In the genomic region with DNA sequence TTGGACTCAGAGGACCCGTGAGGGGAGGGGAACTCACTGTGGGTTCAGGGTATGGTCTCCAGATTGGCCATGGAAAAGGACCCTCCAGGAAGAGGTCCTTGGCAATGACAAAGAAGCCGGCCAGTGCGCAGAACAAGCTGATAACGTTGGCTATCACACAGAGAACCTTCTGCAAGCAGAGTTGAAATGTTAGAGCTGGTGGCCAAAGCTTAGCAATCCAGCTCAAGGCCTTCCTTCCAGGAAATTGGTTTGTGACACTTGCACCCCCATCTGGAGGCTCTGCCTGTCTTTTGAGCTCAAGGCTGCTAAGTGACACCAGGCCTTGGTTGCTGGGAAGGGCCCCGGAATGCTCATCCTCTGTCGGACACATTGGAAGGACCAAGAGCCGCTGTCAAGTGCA, we compare ENCODE assay signal across 33 mouse cellular contexts. TPM values are rescaled to one million over a fixed set of nuclear protein-coding genes. Genes with fewer than 3 reads are reported as not detected.
DNase-seq lines count a peak whose midpoint lies in the region; ATAC-seq lines count a peak whose summit lies in the region.
"Had no signal": no experiment of that assay in that cellular context is flagged by ENCODE, and none has a peak within 500 bp of the region (broad histone marks: within the 10 kb centered on the region; RNA-seq: fewer than 3 reads in every experiment).

No protein-coding gene starts in this region.

- peak; percentile 82 for DNase-seq in adrenal gland, adult 8-10 months
- no peak for DNase-seq in adrenal gland, postnatal 25 days
- peak; percentile 57 for DNase-seq in ovary, adult 18-20 months (ENCODE audit: low spot score)
- no peak for DNase-seq in ovary, postnatal 14 days (ENCODE audit: low spot score)
- DNase-seq in adrenal gland, postnatal 10 days = peak; percentile 43
- peak; percentile 60 for DNase-seq in adrenal gland, postnatal 14 days
- no peak for DNase-seq in urinary bladder, postnatal 10 days (ENCODE audit: low spot score)
- DNase-seq: cerebellum, adult 11 months; cerebellum, adult 2 months; cerebellum, adult 9-11 months; cerebellum, postnatal 25 days; gastrocnemius, postnatal 10 days; gastrocnemius, postnatal 36 days had no signal

- H3K27ac ChIP-seq in forebrain, embryonic 16.5 days (ENCODE audit: low read length) = no peak overlapping the region
- H3K27ac ChIP-seq: embryonic facial prominence, embryonic 10.5 days; embryonic facial prominence, embryonic 13.5 days; forebrain, embryonic 12.5 days; forebrain, embryonic 15.5 days; heart, embryonic 15.5 days; hindbrain, embryonic 12.5 days; hindbrain, embryonic 15.5 days had no signal

- no peak for ATAC-seq in forebrain, embryonic 16.5 days
- ATAC-seq: CD4-positive, CD25-positive, alpha-beta regulatory T cell, adult 4 months; forebrain, embryonic 15.5 days; intestine, postnatal 0 days had no signal

- WGBS in forebrain, embryonic 16.5 days = 92% methylated on average over 7 of the region's 7 CpGs

- no peaks in the 10 kb centered on the region for H3K27me3 ChIP-seq in forebrain, embryonic 16.5 days (replicated peaks; ENCODE audit: control insufficient read depth, insufficient read depth, low read length)
- H3K27me3 ChIP-seq: forebrain, embryonic 15.5 days; hindbrain, embryonic 15.5 days had no signal

- no peak overlapping the region for H3K9ac ChIP-seq in forebrain, embryonic 16.5 days (replicated peaks; ENCODE audit: low read depth, low read length)
- H3K9ac ChIP-seq: embryonic facial prominence, embryonic 13.5 days; forebrain, embryonic 12.5 days; forebrain, embryonic 15.5 days; heart, embryonic 12.5 days; heart, embryonic 15.5 days; hindbrain, embryonic 12.5 days; hindbrain, embryonic 15.5 days had no signal

- H3K4me1 ChIP-seq in forebrain, embryonic 16.5 days (replicated peaks; ENCODE audit: control insufficient read depth, insufficient read depth, low read length) = no peaks in the 10 kb centered on the region
- H3K4me1 ChIP-seq: embryonic facial prominence, embryonic 10.5 days; embryonic facial prominence, embryonic 13.5 days; forebrain, embryonic 12.5 days; forebrain, embryonic 15.5 days; heart, embryonic 12.5 days; heart, embryonic 15.5 days; hindbrain, embryonic 12.5 days; hindbrain, embryonic 15.5 days had no signal

- H3K9me3 ChIP-seq in forebrain, embryonic 16.5 days (ENCODE audit: control insufficient read depth, low read length) = no peaks in the 10 kb centered on the region
- H3K9me3 ChIP-seq: forebrain, embryonic 15.5 days; heart, embryonic 12.5 days; heart, embryonic 15.5 days; hindbrain, embryonic 15.5 days had no signal

- no peaks in the 10 kb centered on the region for H3K36me3 ChIP-seq in forebrain, embryonic 16.5 days (ENCODE audit: control insufficient read depth, insufficient read depth)
- H3K36me3 ChIP-seq: embryonic facial prominence, embryonic 10.5 days; embryonic facial prominence, embryonic 13.5 days; forebrain, embryonic 12.5 days; forebrain, embryonic 15.5 days; heart, embryonic 12.5 days; heart, embryonic 15.5 days; hindbrain, embryonic 12.5 days; hindbrain, embryonic 15.5 days had no signal

- H3K4me3 ChIP-seq in forebrain, embryonic 16.5 days (replicated peaks; ENCODE audit: low read length) = no peak overlapping the region
- H3K4me3 ChIP-seq: embryonic facial prominence, embryonic 10.5 days; embryonic facial prominence, embryonic 13.5 days; erythroblast, embryonic 14.5 days; forebrain, embryonic 12.5 days; forebrain, embryonic 15.5 days; heart, embryonic 12.5 days; heart, embryonic 15.5 days; hindbrain, embryonic 12.5 days; hindbrain, embryonic 15.5 days had no signal

- no peak overlapping the region for H3K4me2 ChIP-seq in forebrain, embryonic 16.5 days (ENCODE audit: low read length)
- H3K4me2 ChIP-seq: embryonic facial prominence, embryonic 13.5 days; forebrain, embryonic 12.5 days; forebrain, embryonic 15.5 days; heart, embryonic 12.5 days; heart, embryonic 15.5 days; hindbrain, embryonic 12.5 days; hindbrain, embryonic 15.5 days had no signal

RNA-seq across cellular contexts. Expression of gene Ms4a10, which starts 8.7 kb away (rescaled TPM):
- 10 to 100 TPM in 2 of 4 experiments, 1 to 10 TPM in 1, not detected in 1; 1.1 to 60.0 (median 24.4) TPM for total RNA-seq in adrenal gland, adult 8-10 months (2022)
- 30.9 and 39.3 TPM in 2 replicates for total RNA-seq in adrenal gland, postnatal 25 days (2021)
- 1 to 10 TPM; 2.8 to 3.9 TPM for total RNA-seq in adrenal gland, postnatal 10 days (2021)
- 4.4 and 8.0 TPM in 2 replicates for total RNA-seq in adrenal gland, postnatal 14 days (2021)
- polyA plus RNA-seq in forebrain, embryonic 16.5 days (2015; fragmentation: Nextera tagmentation; extraction: Ambion mirVana) = not detected in 2 replicates
- total RNA-seq: common myeloid progenitor, adult 5-6 weeks; gastrocnemius, adult 18-20 months; gastrocnemius, postnatal 10 days; gastrocnemius, postnatal 36 days; granulocyte monocyte progenitor cell, adult 5-6 weeks; heart, postnatal 14 days; hematopoietic stem cell, adult 5-6 weeks; MEL had no signal
- polyA plus RNA-seq: C2C12; CD4-positive, CD25-positive, alpha-beta regulatory T cell, adult 4 months; cerebellum, adult 2 months; embryonic facial prominence, embryonic 10.5 days; embryonic facial prominence, embryonic 13.5 days; erythroblast, embryonic 14.5 days; forebrain, embryonic 12.5 days; forebrain, embryonic 15.5 days; heart, embryonic 12.5 days; heart, embryonic 15.5 days; hindbrain, embryonic 12.5 days; hindbrain, embryonic 15.5 days had no signal

RNA-seq across cellular contexts. Expression of gene Ccdc86, which starts 16.7 kb away (rescaled TPM):
- total RNA-seq in adrenal gland, adult 8-10 months (2022) = 10 to 100 TPM; 13.6 to 20.2 (median 17.0) TPM
- total RNA-seq in adrenal gland, postnatal 25 days (2021) = 14.5 and 16.7 TPM in 2 replicates
- total RNA-seq in adrenal gland, postnatal 10 days (2021) = 10 to 100 TPM; 11.2 to 14.4 TPM
- total RNA-seq in adrenal gland, postnatal 14 days (2021) = 13.6 and 14.2 TPM in 2 replicates
- 18.8 TPM in 2 replicates for polyA plus RNA-seq in forebrain, embryonic 16.5 days (2015; fragmentation: Nextera tagmentation; extraction: Ambion mirVana)

RNA-seq across cellular contexts. Expression of gene Ms4a15, which starts 27.3 kb away (rescaled TPM):
- not detected for total RNA-seq in adrenal gland, adult 8-10 months (2022)
- not detected in 2 replicates for total RNA-seq in adrenal gland, postnatal 25 days (2021)
- not detected for total RNA-seq in adrenal gland, postnatal 10 days (2021)
- total RNA-seq in adrenal gland, postnatal 14 days (2021) = not detected in 2 replicates
- polyA plus RNA-seq in forebrain, embryonic 16.5 days (2015; fragmentation: Nextera tagmentation; extraction: Ambion mirVana) = 0.51 and 0.87 TPM in 2 replicates
- total RNA-seq: common myeloid progenitor, adult 5-6 weeks; gastrocnemius, adult 18-20 months; gastrocnemius, postnatal 10 days; gastrocnemius, postnatal 36 days; granulocyte monocyte progenitor cell, adult 5-6 weeks; heart, postnatal 14 days; hematopoietic stem cell, adult 5-6 weeks; MEL had no signal
- polyA plus RNA-seq: C2C12; embryonic facial prominence, embryonic 10.5 days; embryonic facial prominence, embryonic 13.5 days; erythroblast, embryonic 14.5 days; forebrain, embryonic 12.5 days; heart, embryonic 12.5 days; heart, embryonic 15.5 days; hindbrain, embryonic 12.5 days had no signal

RNA-seq across cellular contexts. Expression of gene Ptgdr2, which starts 28.8 kb away (rescaled TPM):
- total RNA-seq in adrenal gland, adult 8-10 months (2022) = under 1 TPM in 3 of 4 experiments, not detected in 1; 0.09 to 0.27 (median 0.24) TPM
- 0.12 and 0.48 TPM in 2 replicates for total RNA-seq in adrenal gland, postnatal 25 days (2021)
- not detected for total RNA-seq in adrenal gland, postnatal 10 days (2021)
- total RNA-seq in adrenal gland, postnatal 14 days (2021) = not detected in 2 replicates
- 0.12 and 0.13 TPM in 2 replicates for polyA plus RNA-seq in forebrain, embryonic 16.5 days (2015; fragmentation: Nextera tagmentation; extraction: Ambion mirVana)
- total RNA-seq: gastrocnemius, adult 18-20 months; gastrocnemius, postnatal 36 days; granulocyte monocyte progenitor cell, adult 5-6 weeks had no signal
- polyA plus RNA-seq: CD4-positive, CD25-positive, alpha-beta regulatory T cell, adult 4 months; embryonic facial prominence, embryonic 10.5 days; erythroblast, embryonic 14.5 days; heart, embryonic 12.5 days; intestine, embryonic 14.5 days; intestine, postnatal 0 days had no signal

RNA-seq across cellular contexts. Expression of gene Zp1, which starts 45.3 kb away (rescaled TPM):
- not detected for total RNA-seq in adrenal gland, adult 8-10 months (2022)
- not detected in 2 replicates for total RNA-seq in adrenal gland, postnatal 25 days (2021)
- total RNA-seq in adrenal gland, postnatal 10 days (2021) = not detected
- not detected in 2 replicates for total RNA-seq in adrenal gland, postnatal 14 days (2021)
- 0.16 and 0.56 TPM in 2 replicates for polyA plus RNA-seq in forebrain, embryonic 16.5 days (2015; fragmentation: Nextera tagmentation; extraction: Ambion mirVana)
- total RNA-seq: common myeloid progenitor, adult 5-6 weeks; gastrocnemius, adult 18-20 months; gastrocnemius, postnatal 36 days; granulocyte monocyte progenitor cell, adult 5-6 weeks; heart, postnatal 14 days; hematopoietic stem cell, adult 5-6 weeks; MEL had no signal
- polyA plus RNA-seq: C2C12; CD4-positive, CD25-positive, alpha-beta regulatory T cell, adult 4 months; cerebellum, adult 2 months; embryonic facial prominence, embryonic 10.5 days; embryonic facial prominence, embryonic 13.5 days; erythroblast, embryonic 14.5 days; forebrain, embryonic 12.5 days; heart, embryonic 12.5 days; heart, embryonic 15.5 days; hindbrain, embryonic 12.5 days; intestine, embryonic 14.5 days; intestine, postnatal 0 days had no signal

Comparison
In these comparisons a context has a peak if more than half of its experiments do, and no peak if none do; other contexts are left out.
1. DNase-seq: peak in adrenal gland, adult 8-10 months (single experiment), ovary, adult 18-20 months (single experiment), adrenal gland, postnatal 10 days (single experiment) and adrenal gland, postnatal 14 days (single experiment); none in adrenal gland, postnatal 25 days (single experiment), ovary, postnatal 14 days (single experiment) and urinary bladder, postnatal 10 days (single experiment).